Mouse (Mus musculus) layer of hippocampus, adult 2 months (tissue): Measurements from ENCODE around the gene Lpp. TPM values are rescaled to one million over a fixed set of nuclear protein-coding genes. Genes with fewer than 3 reads are reported as not detected.
"Not testable (repeated sequence)": the region's sequence is repeated elsewhere in the genome, so short reads cannot be mapped to it uniquely, and the experiment has no call there.

Experiments used
- DNase-seq, 2 experiments: peaks; one replicate each; pipeline ENCODE4 v3.0.0; 2022; ENCODE audit warnings: low spot score in 2 of 2
- H3K27ac ChIP-seq: fragments of 200-600 bp; 2 replicates; pipeline ENCODE4 v1.8.1; 2022
- H3K4me3 ChIP-seq: fragments of 200-600 bp; 2 replicates; pipeline ENCODE4 v1.8.1; 2022; ENCODE audit warnings: mild to moderate bottlenecking
- CTCF ChIP-seq: fragments of 200-600 bp; conservative IDR thresholded peaks from 2 replicates; pipeline ENCODE4 v1.8.1; 2022; ENCODE audit warnings: antibody characterized with exemption, mild to moderate bottlenecking, moderate library complexity
- total RNA-seq, 2 experiments: library from RNA; stranded (reverse); gene quantifications; 2 replicates each; pipeline ENCODE4 v1.2.3; 2021

Lpp gene
- total RNA-seq, 2 experiments from 2014 or later = 10.1 to 10.5 TPM

- no peak overlapping the region for H3K4me3 ChIP-seq
Observed at GRCm38 (mm10) chr16:24977771-24978170, 584.5 kb downstream of the Lpp start.

GRCm38 (mm10) chr16:24978226-24978625, 584.9 kb downstream of the Lpp start:
- Histone ChIP-seq H3K4me3 (no peak overlapping the region), H3K27ac (no peak overlapping the region)
- no peak for TF ChIP-seq CTCF
- DNase-seq = no peak

More at GRCm38 (mm10) chr16:24977771-24978170, 584.5 kb downstream of the Lpp start:
- no peak for TF ChIP-seq CTCF
- no peak for DNase-seq
- H3K27ac ChIP-seq = no peak overlapping the region

- DNase-seq = no peak
- TF ChIP-seq CTCF = no peak
- Histone ChIP-seq H3K4me3 (no peak overlapping the region), H3K27ac (no peak overlapping the region)
Observed at GRCm38 (mm10) chr16:24979391-24979790, 586.1 kb downstream of the Lpp start.

DNA sequence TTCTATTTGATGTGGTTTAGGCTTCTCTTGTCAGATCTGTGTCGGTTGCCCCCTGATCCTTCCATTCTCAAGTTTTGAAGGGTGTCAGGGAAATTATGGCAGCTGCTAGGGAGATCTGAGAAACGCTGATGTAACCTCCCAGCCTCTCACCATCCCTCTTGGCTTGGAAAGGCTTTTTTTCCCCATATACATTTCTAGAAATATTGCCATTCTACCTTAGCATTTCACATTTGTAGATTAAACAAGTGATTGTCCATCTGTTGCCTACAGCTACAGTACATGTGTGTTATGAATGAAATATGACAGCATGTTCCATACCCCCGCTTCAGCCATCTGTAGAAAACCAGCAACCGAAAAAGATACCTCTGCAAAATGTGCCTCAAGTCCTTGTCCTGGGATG, 589.5 kb downstream of the Lpp start:
- Histone ChIP-seq H3K27ac (peak overlapping the region; percentile 16; the same call in 1 of the 2 replicates), H3K4me3 (no peak overlapping the region)
- peak; percentile 21 to 29 for DNase-seq
- TF ChIP-seq CTCF = no peak

DNA sequence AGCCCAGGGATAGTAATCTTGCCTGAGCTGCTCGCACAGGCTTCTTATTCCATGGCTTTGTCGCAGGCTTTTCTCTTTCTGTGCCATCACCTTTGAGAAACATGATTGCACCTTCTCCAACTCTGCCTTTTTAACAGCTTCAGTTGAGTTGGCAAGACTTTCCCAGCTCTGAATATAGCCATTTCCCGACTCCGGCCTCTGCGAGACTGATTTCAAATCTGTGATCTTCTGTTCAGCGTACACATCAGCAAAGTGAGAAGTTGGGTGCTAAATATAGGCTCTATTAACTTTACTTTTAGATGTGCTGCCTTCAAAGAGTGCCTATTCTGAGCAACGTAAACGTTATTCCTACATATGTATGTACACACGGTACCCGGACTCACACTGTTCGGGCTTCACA, 597.0 kb downstream of the Lpp start:
- no peak overlapping the region for H3K27ac ChIP-seq
- H3K4me3 ChIP-seq = no peak overlapping the region
- no peak for DNase-seq
- TF ChIP-seq CTCF = no peak

DNA sequence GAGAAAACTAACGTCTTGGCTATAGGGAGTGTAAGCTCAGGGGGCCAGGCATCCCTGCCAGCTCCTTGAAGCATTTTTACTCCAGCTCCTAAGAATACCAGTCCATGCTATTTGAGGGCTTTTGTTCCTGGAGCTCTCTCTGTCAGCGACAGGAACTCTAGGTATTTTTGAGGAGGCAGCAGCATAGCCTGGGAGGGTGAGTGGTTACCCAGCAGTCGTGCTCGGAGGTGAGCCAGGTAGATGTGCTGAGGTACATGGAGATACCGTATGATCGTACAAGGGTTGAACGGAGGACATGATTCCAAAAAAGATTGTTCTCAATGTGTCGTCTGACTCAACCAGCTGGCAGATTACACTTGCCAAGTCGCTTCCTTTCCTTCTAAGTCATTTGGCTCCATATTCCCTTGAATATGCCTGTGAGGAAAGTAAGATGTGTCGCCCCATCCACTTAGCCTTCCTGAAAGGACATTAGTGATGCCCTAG, 597.8 kb downstream of the Lpp start:
- Histone ChIP-seq H3K4me3 (no peak overlapping the region), H3K27ac (no peak overlapping the region)
- no peak for TF ChIP-seq CTCF

GRCm38 (mm10) chr16:24991995-24992394, 598.7 kb downstream of the Lpp start:
- Histone ChIP-seq H3K27ac (no peak overlapping the region), H3K4me3 (no peak overlapping the region)
- no peak for DNase-seq
- no peak for TF ChIP-seq CTCF

More for the DNA sequence above, 597.8 kb downstream of the Lpp start:
- peak in 1 of 2 experiments; percentile 45 for DNase-seq

DNA sequence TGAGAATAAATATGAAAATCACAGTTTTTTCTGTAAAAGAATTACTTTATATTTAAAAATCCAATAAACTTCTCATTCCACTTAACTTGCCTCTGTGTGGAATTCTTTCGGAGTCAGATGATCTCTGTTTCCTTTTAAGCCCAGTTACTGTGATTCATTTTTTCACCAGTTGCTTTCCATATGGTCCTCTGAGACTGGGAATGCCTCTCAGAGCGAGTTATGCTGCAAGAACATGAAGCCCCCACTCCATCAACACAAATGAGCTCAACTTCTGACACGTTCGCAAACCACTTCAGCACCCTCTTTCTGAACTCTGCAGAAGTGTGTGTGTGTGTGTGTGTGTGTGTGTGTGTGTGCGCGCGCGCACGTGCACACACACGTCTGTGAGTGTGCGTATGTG, 599.2 kb downstream of the Lpp start:
- no peak for TF ChIP-seq CTCF
- H3K4me3 ChIP-seq = no peak overlapping the region
- H3K27ac ChIP-seq = no peak overlapping the region
- DNase-seq = peak in 1 of 2 experiments; percentile 26

DNA sequence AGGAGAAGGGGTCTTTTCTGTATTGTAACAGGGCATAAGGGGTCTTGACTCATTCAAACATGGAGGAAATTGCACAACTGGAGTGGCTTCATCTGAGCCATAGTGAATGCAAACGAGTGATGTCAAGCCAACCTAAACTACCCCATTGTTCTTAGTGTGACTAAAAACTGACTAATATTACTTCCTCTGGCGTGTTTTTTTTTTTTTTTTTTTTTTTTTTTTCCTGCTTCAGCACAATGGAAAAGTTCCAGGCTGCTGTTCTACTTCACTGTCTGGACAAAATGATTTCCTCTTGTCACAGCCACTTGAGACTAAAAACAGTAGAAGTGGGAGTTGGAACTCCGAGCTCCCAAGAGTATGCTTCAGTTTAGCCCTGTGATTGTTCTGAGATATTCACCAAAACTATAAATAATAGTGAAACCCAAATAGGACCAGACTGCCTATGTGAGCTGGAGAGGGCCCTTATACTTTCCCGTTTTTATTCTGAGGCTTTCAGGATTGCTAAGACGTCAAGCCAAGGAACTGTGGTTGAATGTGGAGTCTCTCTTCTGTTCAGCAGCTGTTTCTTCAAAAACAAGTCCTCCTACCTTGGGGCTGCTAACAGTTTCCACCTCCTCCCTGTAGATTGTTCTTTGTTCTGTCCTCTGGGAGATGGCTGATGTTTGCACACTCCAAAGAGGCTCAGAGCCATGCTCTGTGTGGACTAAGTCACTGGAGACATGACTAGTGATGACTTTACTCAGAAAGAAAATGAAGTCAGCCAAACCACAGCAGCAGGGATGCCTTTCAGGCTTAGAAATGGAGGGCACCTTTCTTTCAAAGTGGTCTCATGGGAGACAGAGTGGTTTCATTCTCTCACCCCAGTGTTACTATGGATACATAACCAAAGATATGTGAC, 617.9 kb downstream of the Lpp start:
- no peak for DNase-seq
- TF ChIP-seq CTCF = no peak
- H3K27ac ChIP-seq = no peak overlapping the region
- H3K4me3 ChIP-seq = no peak overlapping the region

DNA sequence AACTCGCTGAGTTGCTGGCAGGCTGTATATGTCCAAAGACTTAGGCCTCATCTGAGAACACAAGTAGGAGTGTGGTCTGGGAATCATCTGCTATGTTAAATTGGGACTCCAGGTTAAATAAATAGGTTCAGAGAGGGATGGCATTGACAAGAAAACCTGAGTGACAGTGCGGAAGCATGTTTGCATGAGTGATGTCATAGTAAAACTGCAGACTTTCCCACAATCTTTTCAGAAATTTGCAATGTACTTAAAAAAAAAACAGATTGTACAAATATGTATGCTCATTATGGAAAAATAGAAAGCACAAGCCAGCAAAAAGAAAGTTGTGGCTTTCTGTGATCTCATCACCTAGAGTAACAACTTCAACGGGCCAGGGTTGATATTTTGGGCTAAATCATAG, 619.6 kb downstream of the Lpp start:
- no peak for DNase-seq
- no peak for TF ChIP-seq CTCF
- H3K27ac ChIP-seq = no peak overlapping the region
- no peak overlapping the region for H3K4me3 ChIP-seq

GRCm38 (mm10) chr16:25016261-25016836, 623.0 kb downstream of the Lpp start:
- Histone ChIP-seq H3K27ac (peak overlapping the region; percentile 54; the same call in 1 of the 2 replicates), H3K4me3 (no peak overlapping the region)
- DNase-seq = peak; percentile 67 to 89
- peak; percentile 34 for TF ChIP-seq CTCF

GRCm38 (mm10) chr16:25017046-25017445, 623.7 kb downstream of the Lpp start:
- no peak for DNase-seq
- Histone ChIP-seq H3K4me3 (no peak overlapping the region), H3K27ac (peak overlapping the region; percentile 43; the same call in 1 of the 2 replicates)
- TF ChIP-seq CTCF = no peak

DNA sequence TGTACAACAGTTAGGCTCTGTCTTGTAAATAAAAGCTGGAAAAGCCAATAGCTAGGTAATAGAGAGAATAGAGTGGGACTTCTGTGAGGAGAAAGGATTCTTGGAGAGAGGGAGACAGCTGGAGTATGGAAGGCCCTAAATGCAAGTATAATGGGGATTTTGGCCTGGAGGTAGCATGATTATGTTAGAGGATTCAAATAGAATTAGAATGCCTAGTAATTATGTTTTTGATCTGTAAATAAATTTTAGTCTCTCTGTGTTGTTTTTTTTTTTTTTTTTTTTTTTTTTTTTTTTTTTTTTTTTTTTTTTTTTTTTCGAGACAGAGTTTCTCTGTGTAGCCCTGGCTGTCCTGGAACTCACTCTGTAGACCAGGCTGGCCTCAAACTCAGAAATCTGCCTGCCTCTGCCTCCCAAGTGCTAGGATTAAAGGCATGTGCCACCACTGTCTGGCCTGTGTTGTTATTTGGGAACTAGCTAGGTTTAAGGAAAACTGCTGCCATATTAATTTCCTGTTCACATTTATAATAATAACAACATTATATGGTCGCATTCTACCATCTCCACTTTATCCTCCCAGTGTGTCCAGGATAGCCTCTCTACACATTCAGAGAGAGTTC, 628.5 kb downstream of the Lpp start:
- H3K27ac ChIP-seq, H3K4me3 ChIP-seq, DNase-seq: not testable (repeated sequence)
